Mouse (Mus musculus) layer of hippocampus, postnatal 10 days (tissue): ENCODE measurements around the gene Pxdn. TPM values are rescaled to one million over a fixed set of nuclear protein-coding genes. Genes with fewer than 3 reads are reported as not detected.

Experiments used
- total RNA-seq, 2 experiments: library from RNA; stranded (reverse); gene quantifications; 2 replicates each; pipeline ENCODE4 v1.2.3; 2021

The Pxdn gene
- total RNA-seq, 2 experiments from 2014 or later = 76.4 to 81.6 TPM

Other genes with a start within 250 kb of the Pxdn start
- under 1 TPM; 0.22 to 0.59 TPM for gene Tpo, start 195.0 kb downstream of the Pxdn start, total RNA-seq